Mouse (Mus musculus) heart, embryonic 11.5 days (tissue): ENCODE results near the gene Lrmda. TPM values are rescaled to one million over a fixed set of nuclear protein-coding genes. Genes with fewer than 3 reads are reported as not detected.

Experiments
- ATAC-seq: fragments of 200-750 bp; cut with Nextera tagmentation; replicated peaks from 2 replicates; pipeline ENCODE4 v1.8.0; 2017; ENCODE audit warnings: moderate library complexity; ENCODE audit not compliant: insufficient number of reproducible peaks, low FRiP score, low TSS enrichment
- H3K27ac ChIP-seq: fragments of 300-500 bp; sonication (generic); 2 replicates; pipeline ENCODE4 v1.5.1; 2014; ENCODE audit warnings: mild to moderate bottlenecking, low read depth, low read length
- H3K27me3 ChIP-seq: fragments of 300-500 bp; sonication (generic); 2 replicates; pipeline ENCODE4 v1.6.1; 2014; ENCODE audit warnings: mild to moderate bottlenecking, low read length, mixed read lengths; ENCODE audit not compliant: control insufficient read depth, insufficient read depth
- H3K36me3 ChIP-seq: fragments of 300-500 bp; sonication (generic); 2 replicates; pipeline ENCODE4 v1.6.1; 2014; ENCODE audit warnings: mild to moderate bottlenecking, low read length, moderate library complexity, mixed read lengths; ENCODE audit not compliant: control insufficient read depth, insufficient read depth
- H3K4me1 ChIP-seq: fragments of 300-500 bp; sonication (generic); 2 replicates; pipeline ENCODE4 v1.6.1; 2014; ENCODE audit warnings: low read length; ENCODE audit not compliant: control insufficient read depth, insufficient read depth
- H3K4me2 ChIP-seq: fragments of 300-500 bp; sonication (generic); 2 replicates; pipeline ENCODE4 v1.6.1; 2014; ENCODE audit warnings: mild to moderate bottlenecking, moderate library complexity
- H3K4me3 ChIP-seq: fragments of 300-500 bp; sonication (generic); 2 replicates; pipeline ENCODE4 v1.5.1; 2014; ENCODE audit warnings: low read depth, low read length
- H3K9ac ChIP-seq: fragments of 300-500 bp; sonication (generic); 2 replicates; pipeline ENCODE4 v1.6.1; 2014; ENCODE audit warnings: mild to moderate bottlenecking, low read depth, low read length, moderate library complexity
- H3K9me3 ChIP-seq: fragments of 300-500 bp; sonication (generic); replicated peaks from 2 replicates; pipeline ENCODE4 v1.6.1; 2016; ENCODE audit warnings: low read length; ENCODE audit not compliant: control insufficient read depth
- WGBS: fragments of 180-500 bp; shearing (Covaris S2); extraction: QIAGEN DNeasy Blood & Tissue Kit; methylation state at CpG from one replicate; pipeline ENCODE4 v1.1.7; 2014; ENCODE audit not compliant: insufficient replicate concordance; 5-methylcytosine and 5-hydroxymethylcytosine counted together
- polyA plus RNA-seq: library from polyadenylated mRNA; unstranded; fragments of >200 nt; fragmentation: Nextera tagmentation; extraction: Ambion mirVana; gene quantifications from 2 replicates; pipeline ENCODE4 v1.2.1, GENCODE M21; 2014

Gene Lrmda
- polyA plus RNA-seq, 1 experiment from 2014 or later: 0.70 TPM

DNA sequence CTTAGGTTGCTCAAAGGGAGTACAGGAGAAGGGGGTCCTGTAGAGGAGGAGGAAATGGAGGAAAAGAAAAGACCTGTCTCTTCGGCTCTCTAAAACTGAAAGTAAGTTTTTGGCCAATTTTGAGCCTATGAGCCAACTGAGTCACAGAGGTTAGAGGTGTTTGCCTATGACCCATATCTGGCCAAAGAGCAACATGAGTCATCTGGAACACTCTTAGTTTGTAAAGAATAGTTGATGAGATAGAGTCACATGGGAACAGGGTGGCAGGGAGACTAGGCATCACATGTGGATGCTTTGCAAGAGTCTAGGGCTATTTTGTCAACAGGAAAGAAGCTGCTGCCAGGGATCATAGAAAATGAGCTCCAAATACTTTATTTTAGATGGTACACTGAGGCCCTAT lies 680.7 kb downstream of the Lrmda start:
- H3K9me3 ChIP-seq: no peaks in the 10 kb centered on the region
- H3K4me3 ChIP-seq: no peak overlapping the region
- no peaks in the 10 kb centered on the region for H3K36me3 ChIP-seq
- WGBS: 91% methylated on average over 1 of the region's 1 CpGs
- H3K4me2 ChIP-seq: no peak overlapping the region
- H3K27me3 ChIP-seq: no peaks in the 10 kb centered on the region
- no peak for ATAC-seq
- H3K9ac ChIP-seq: no peak overlapping the region
- H3K27ac ChIP-seq: no peak overlapping the region
- peaks cover 11% of the 10 kb centered on the region for H3K4me1 ChIP-seq

DNA sequence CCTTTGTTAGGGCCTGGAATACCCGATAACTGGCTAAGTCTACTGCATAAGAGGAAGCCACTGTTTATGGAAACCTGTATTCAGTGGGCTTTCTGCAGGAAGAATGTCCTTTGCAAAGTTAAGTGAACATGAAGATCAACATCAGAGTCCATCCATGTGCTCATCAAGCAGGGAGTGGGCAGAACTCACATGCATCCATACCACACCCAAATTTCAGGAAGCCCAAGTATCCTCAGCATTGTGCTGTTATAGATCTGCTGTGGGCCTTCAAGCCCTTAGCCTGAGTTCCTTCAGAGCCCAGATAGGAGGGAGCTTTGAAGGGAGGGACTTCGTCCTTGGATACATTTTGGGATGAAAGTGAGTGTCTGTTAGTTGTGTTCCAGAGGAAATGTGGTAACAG lies 681.2 kb downstream of the Lrmda start:
- H3K36me3 ChIP-seq: no peaks in the 10 kb centered on the region
- no peak overlapping the region for H3K27ac ChIP-seq
- H3K4me1 ChIP-seq: peaks cover 9% of the 10 kb centered on the region
- 62% methylated on average over 2 of the region's 2 CpGs for WGBS
- no peaks in the 10 kb centered on the region for H3K27me3 ChIP-seq
- H3K4me3 ChIP-seq: no peak overlapping the region
- H3K9me3 ChIP-seq: no peaks in the 10 kb centered on the region
- ATAC-seq: no peak
- H3K4me2 ChIP-seq: no peak overlapping the region
- no peak overlapping the region for H3K9ac ChIP-seq

DNA sequence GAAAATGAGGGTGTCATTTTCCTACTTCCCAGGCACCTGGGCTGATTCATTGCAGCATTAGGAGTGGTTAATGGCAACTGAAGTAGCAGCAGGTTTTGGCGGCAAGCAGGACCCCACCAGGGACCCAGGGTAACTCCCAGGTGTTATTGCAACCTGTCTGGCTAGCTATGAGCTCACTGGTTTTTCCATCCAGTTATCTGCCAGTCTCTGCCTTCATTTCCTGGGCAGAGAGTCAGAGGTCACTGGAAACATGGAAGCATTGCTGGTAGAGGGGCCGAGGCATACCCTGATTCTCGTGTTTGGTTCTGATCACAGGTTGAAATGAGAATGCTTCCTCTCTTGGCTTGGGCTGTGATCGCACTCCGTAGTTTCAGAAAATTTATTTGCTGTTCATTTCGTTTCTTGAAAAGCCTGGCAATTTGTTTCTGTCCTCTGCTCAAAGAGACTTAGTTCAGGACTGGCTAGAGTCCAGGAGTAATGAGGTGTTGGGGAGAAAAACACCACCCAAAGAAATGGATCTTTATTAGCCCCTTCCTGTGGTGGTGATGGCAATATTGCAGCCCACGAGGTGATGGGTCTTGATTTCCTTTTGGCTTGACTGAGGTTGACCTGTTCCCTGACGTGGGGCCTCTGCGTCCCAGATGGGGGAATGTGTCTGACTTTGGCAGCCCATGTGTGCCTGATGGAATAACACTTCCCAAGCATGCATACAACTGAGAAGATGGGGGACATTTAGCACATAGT lies 688.6 kb downstream of the Lrmda start:
- H3K27ac ChIP-seq: no peak overlapping the region
- ATAC-seq: no peak
- no peak overlapping the region for H3K9ac ChIP-seq
- H3K9me3 ChIP-seq: no peaks in the 10 kb centered on the region
- 70% methylated on average over 9 of the region's 9 CpGs for WGBS
- no peak overlapping the region for H3K4me2 ChIP-seq
- no peak overlapping the region for H3K4me3 ChIP-seq
- H3K4me1 ChIP-seq: peaks cover 9% of the 10 kb centered on the region
- H3K36me3 ChIP-seq: no peaks in the 10 kb centered on the region
- no peaks in the 10 kb centered on the region for H3K27me3 ChIP-seq

DNA sequence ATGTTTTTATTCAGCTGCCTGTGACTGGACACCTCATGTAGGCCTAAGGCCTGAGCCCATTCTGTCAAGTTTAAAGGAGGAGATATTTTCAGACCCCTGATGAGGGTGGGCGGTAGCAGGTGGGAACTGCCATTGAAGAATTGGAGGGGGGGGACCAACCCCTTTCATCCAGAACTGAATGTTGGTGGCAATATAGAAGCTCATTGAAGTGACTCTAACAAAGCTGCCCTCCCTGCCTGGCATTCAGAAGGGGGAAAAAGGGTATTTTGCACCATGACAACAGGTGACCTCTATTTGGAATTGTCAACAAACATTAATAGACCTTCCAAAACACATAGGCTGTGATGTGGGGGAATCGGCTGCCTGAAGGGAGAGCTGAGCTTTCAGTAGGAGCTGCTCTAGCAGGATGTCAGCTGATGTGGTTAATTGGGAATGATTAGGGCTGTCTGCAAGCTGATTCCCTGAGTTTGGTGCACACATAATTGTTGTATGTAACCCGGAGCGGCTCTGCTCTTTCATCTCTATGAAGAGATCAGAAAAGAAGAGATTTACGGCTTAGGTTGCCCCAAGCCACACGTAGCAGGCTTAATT lies 690.7 kb downstream of the Lrmda start:
- H3K4me2 ChIP-seq: no peak overlapping the region
- 58% methylated on average over 6 of the region's 6 CpGs for WGBS
- H3K4me1 ChIP-seq: peaks cover 9% of the 10 kb centered on the region
- no peak overlapping the region for H3K27ac ChIP-seq
- H3K27me3 ChIP-seq: no peaks in the 10 kb centered on the region
- no peak overlapping the region for H3K9ac ChIP-seq
- H3K36me3 ChIP-seq: no peaks in the 10 kb centered on the region
- ATAC-seq: no peak
- no peak overlapping the region for H3K4me3 ChIP-seq
- H3K9me3 ChIP-seq: no peaks in the 10 kb centered on the region

GRCm38 (mm10) chr14:22712388-22712787 lies 692.9 kb downstream of the Lrmda start:
- no peak overlapping the region for H3K4me2 ChIP-seq
- no peaks in the 10 kb centered on the region for H3K27me3 ChIP-seq
- H3K27ac ChIP-seq: no peak overlapping the region
- H3K36me3 ChIP-seq: no peaks in the 10 kb centered on the region
- H3K4me1 ChIP-seq: peaks cover 14% of the 10 kb centered on the region
- no peak for ATAC-seq
- H3K9me3 ChIP-seq: no peaks in the 10 kb centered on the region
- no peak overlapping the region for H3K9ac ChIP-seq
- no peak overlapping the region for H3K4me3 ChIP-seq

GRCm38 (mm10) chr14:22715581-22716378 lies 696.3 kb downstream of the Lrmda start:
- WGBS: 39% methylated on average over 6 of the region's 6 CpGs
- ATAC-seq: no peak
- Histone ChIP-seq H3K9ac (no peak overlapping the region), H3K4me2 (no peak overlapping the region), H3K4me3 (no peak overlapping the region), H3K9me3 (no peaks in the 10 kb centered on the region), H3K27me3 (no peaks in the 10 kb centered on the region), H3K4me1 (peaks cover 13% of the 10 kb centered on the region), H3K27ac (no peak overlapping the region), H3K36me3 (no peaks in the 10 kb centered on the region)

- WGBS: 45% methylated on average over 1 of the region's 1 CpGs
These were observed 700.5 kb downstream of the Lrmda start for GRCm38 (mm10) chr14:22719968-22720367.

GRCm38 (mm10) chr14:22721845-22722244 lies 702.3 kb downstream of the Lrmda start:
- no peak overlapping the region for H3K4me2 ChIP-seq
- 20% methylated on average over 5 of the region's 5 CpGs for WGBS
- no peak overlapping the region for H3K9ac ChIP-seq

More at GRCm38 (mm10) chr14:22719968-22720367, 700.5 kb downstream of the Lrmda start:
- no peaks in the 10 kb centered on the region for H3K36me3 ChIP-seq
- no peaks in the 10 kb centered on the region for H3K9me3 ChIP-seq
- H3K4me1 ChIP-seq: peaks cover 9% of the 10 kb centered on the region
- H3K4me3 ChIP-seq: no peak overlapping the region
- H3K27ac ChIP-seq: no peak overlapping the region
- no peaks in the 10 kb centered on the region for H3K27me3 ChIP-seq
- H3K9ac ChIP-seq: no peak overlapping the region
- no peak overlapping the region for H3K4me2 ChIP-seq
- no peak for ATAC-seq

More at GRCm38 (mm10) chr14:22721845-22722244, 702.3 kb downstream of the Lrmda start:
- no peak for ATAC-seq
- Histone ChIP-seq H3K4me1 (peaks cover 4% of the 10 kb centered on the region; the same call in 1 of the 2 replicates), H3K27ac (no peak overlapping the region), H3K27me3 (no peaks in the 10 kb centered on the region), H3K9me3 (no peaks in the 10 kb centered on the region), H3K4me3 (no peak overlapping the region), H3K36me3 (no peaks in the 10 kb centered on the region)
